Mouse (Mus musculus): ENCODE measurements around the gene Reps2.

DNA sequence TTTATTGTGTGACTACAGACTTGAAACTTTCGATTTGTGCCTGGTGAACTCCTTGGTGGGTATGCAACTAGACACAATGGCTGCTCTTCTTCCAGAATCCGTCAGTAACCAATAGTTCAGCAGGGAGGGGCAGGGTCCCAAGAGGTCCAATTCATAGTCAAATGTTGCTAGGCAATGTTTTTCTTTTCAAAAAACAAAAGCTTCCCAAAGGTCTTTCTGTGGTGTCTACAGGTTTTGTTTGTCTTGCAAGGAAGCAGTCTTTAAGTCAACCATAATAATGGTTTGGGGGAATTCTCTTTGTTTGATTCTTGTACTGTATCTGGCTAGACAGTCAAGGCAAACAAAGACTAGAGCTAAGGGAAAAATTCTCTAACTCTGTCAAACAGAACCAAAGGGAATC is 138.3 kb downstream of the Reps2 start:
- TF ChIP-seq POLR2A (IDR thresholded peaks at IDR 0.05; ENCODE audit: borderline replicate concordance, insufficient read depth, low read length): no peak
- no peak for TF ChIP-seq CTCF (IDR thresholded peaks at IDR 0.05; ENCODE audit: borderline replicate concordance, insufficient read depth, low read depth, low read length)
